Mouse (Mus musculus): ENCODE measurements around the gene Rnf169. TPM values are rescaled to one million over a fixed set of nuclear protein-coding genes. Genes with fewer than 3 reads are reported as not detected.

Rnf169 gene
- polyA plus RNA-seq, 1 experiment from 2014 or later: 7.0 TPM

GRCm38 (mm10) chr7:99894478-99894877 is 85.8 kb downstream of the Rnf169 start:
- no peak for DNase-seq (ENCODE audit: low spot score)

- no peak for DNase-seq (ENCODE audit: low spot score)
Measured at GRCm38 (mm10) chr7:99893967-99894366, 86.3 kb downstream of the Rnf169 start.

GRCm38 (mm10) chr7:99892351-99892750 is 87.9 kb downstream of the Rnf169 start:
- no peak for DNase-seq (ENCODE audit: low spot score)

GRCm38 (mm10) chr7:99891471-99891870 is 88.8 kb downstream of the Rnf169 start:
- peak; percentile 51 for DNase-seq (ENCODE audit: low spot score)

- peak; percentile 92 for DNase-seq (ENCODE audit: low spot score)
Measured at GRCm38 (mm10) chr7:99890168-99890755, 90.0 kb downstream of the Rnf169 start.

GRCm38 (mm10) chr7:99889175-99889880 is 90.9 kb downstream of the Rnf169 start:
- DNase-seq (ENCODE audit: low spot score): peak; percentile 82

- DNase-seq (ENCODE audit: low spot score): no peak
Measured at GRCm38 (mm10) chr7:99887743-99888142, 92.5 kb downstream of the Rnf169 start.

GRCm38 (mm10) chr7:99887230-99887735 is 93.0 kb downstream of the Rnf169 start:
- no peak for DNase-seq (ENCODE audit: low spot score)

GRCm38 (mm10) chr7:99878254-99878653 is 102.0 kb downstream of the Rnf169 start:
- DNase-seq (ENCODE audit: low spot score): no peak

GRCm38 (mm10) chr7:99876345-99876744 is 103.9 kb downstream of the Rnf169 start:
- peak; percentile 91 for DNase-seq (ENCODE audit: low spot score)

GRCm38 (mm10) chr7:99875891-99876290 is 104.4 kb downstream of the Rnf169 start:
- peak; percentile 66 for DNase-seq (ENCODE audit: low spot score)

- no peak for DNase-seq (ENCODE audit: low spot score)
Measured at GRCm38 (mm10) chr7:99873965-99874364, 106.3 kb downstream of the Rnf169 start.

Other genes with a start within 250 kb of the Rnf169 start
- gene Olfr521, start 216.9 kb downstream of the Rnf169 start, polyA plus RNA-seq (2015; fragmentation: Nextera tagmentation; extraction: Ambion mirVana): not detected in 2 replicates
- gene Neu3, start 152.0 kb downstream of the Rnf169 start, polyA plus RNA-seq (2015; fragmentation: Nextera tagmentation; extraction: Ambion mirVana): 15.1 and 15.3 TPM in 2 replicates
- 9.4 and 13.8 TPM in 2 replicates for gene Xrra1, start 121.3 kb downstream of the Rnf169 start, polyA plus RNA-seq (2015; fragmentation: Nextera tagmentation; extraction: Ambion mirVana)
- gene Spcs2, start 117.0 kb downstream of the Rnf169 start, polyA plus RNA-seq (2015; fragmentation: Nextera tagmentation; extraction: Ambion mirVana): 491 and 521 TPM in 2 replicates
- gene Chrdl2, start 25.7 kb upstream of the Rnf169 start, polyA plus RNA-seq (2015; fragmentation: Nextera tagmentation; extraction: Ambion mirVana): 0.08 TPM in 1 of 2 replicates, not detected in the other
- 53.2 and 57.2 TPM in 2 replicates for gene Pold3, start 141.1 kb upstream of the Rnf169 start, polyA plus RNA-seq (2015; fragmentation: Nextera tagmentation; extraction: Ambion mirVana)
- 8.3 and 9.0 TPM in 2 replicates for gene Lipt2, start 178.8 kb upstream of the Rnf169 start, polyA plus RNA-seq (2015; fragmentation: Nextera tagmentation; extraction: Ambion mirVana)
- 1.7 and 2.3 TPM in 2 replicates for gene Kcne3, start 196.1 kb upstream of the Rnf169 start, polyA plus RNA-seq (2015; fragmentation: Nextera tagmentation; extraction: Ambion mirVana)
- gene Pgm2l1, start 246.9 kb upstream of the Rnf169 start, polyA plus RNA-seq (2015; fragmentation: Nextera tagmentation; extraction: Ambion mirVana): 3.3 and 3.9 TPM in 2 replicates